Mouse (Mus musculus) adrenal gland (tissue): ENCODE data around the gene Emp2.

Source experiments
- intact Hi-C: fragments of 180-260 bp; cut with DNase I; formaldehyde crosslinking; loops from one replicate; pipeline ENCODE4 v1.15.1; 2025
- microRNA-seq, 2 experiments: library from miRNA; unstranded; fragments of <30 nt; microRNA quantifications; one replicate each; pipeline ENCODE4; 2019

Emp2 gene

DNA sequence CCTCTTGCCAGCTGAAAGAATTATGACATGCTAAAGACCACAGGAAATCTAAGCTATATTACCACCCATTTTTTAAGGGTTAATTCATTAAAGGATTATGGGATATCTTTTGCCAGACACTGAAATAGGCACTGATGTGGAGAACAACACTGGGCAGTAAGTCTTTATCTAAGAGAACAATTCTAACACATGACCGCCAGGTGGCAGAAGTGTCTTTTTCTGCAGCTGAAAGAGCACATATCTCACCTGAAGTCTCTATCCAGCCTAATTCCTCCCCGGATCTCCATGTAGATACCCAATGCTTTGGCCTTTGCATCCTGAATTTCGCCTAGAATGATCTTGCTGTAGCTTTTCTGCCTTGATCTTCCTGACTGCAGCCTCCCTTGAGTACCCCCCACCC lies 41.5 kb downstream of the Emp2 start:
- intact Hi-C loops, result loop anchor here (5.0 kb wide), 1 partner anchor 180 kb away; no protein-coding TSS in a partner anchor

DNA sequence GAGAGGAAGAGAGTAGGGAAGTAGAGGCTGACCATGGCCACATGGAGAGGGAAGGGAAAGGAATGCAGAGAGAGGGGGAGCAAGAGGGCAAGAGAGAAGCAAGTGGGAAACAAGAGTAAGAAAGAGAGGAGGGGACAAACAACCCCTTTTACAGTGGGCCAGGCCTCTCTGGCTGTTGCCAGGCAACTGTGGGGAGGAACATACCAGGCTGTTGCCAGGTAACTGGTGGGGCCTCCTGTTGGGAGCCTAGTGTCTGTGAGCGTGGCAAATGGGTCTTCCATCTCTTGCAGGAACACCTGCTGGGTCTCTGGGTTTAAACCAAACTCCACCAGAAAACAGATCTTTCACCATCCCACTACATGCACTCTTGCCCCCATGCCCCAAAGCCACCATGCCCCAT lies 59.8 kb downstream of the Emp2 start:
- intact Hi-C loops, result no loop called here

DNA sequence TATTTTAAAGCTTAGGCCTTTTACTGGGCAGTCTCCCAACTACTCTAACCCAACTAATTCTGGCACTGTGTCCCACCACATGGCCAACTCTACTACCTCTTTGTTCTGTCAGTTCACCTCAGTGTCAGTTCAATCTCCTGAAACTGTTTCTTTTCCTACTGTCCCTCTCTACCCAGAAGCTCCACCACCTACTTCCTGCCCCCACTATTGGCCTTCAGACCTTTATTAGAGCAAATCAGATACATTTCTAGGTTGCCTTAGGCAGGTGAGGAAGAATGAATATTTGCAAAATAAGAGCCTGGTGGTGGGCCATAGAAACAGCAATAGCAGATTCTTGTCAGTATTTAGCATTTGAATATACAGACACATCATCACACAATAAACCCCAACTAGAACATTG lies 77.2 kb downstream of the Emp2 start:
- intact Hi-C loops, result no loop called here

Small RNA genes within 50 kb of the gene (microRNA-seq; reads per million reads assigned to microRNA genes)
- 0 reads per million in 2 experiments for gene Gm22932
